Mouse (Mus musculus): ENCODE results near the gene Rpa1. TPM values are rescaled to one million over a fixed set of nuclear protein-coding genes. Genes with fewer than 3 reads are reported as not detected.
"Not testable (repeated sequence)": the region's sequence is repeated elsewhere in the genome, so short reads cannot be mapped to it uniquely, and the experiment has no call there.

Gene Rpa1
- total RNA-seq (2021): 100 to 1,000 TPM; 109 to 114 TPM

GRCm38 (mm10) chr11:75348199-75348889 lies at the start of gene Rpa1, which contains the start of gene Smyd4:
Rpa1 (minus strand) TSS chr11:75348324.
Smyd4 (plus strand) TSS chr11:75348433.
- peak; percentile 95 for DNase-seq

- DNase-seq: no peak
Observed at GRCm38 (mm10) chr11:75397452-75397851, 49.3 kb upstream of the Rpa1 start.

GRCm38 (mm10) chr11:75395611-75396010 lies 47.5 kb upstream of the Rpa1 start:
- no peak for DNase-seq

- not testable (repeated sequence) for DNase-seq
Observed at GRCm38 (mm10) chr11:75383529-75383928, 35.4 kb upstream of the Rpa1 start.

- not testable (repeated sequence) for DNase-seq
Observed at GRCm38 (mm10) chr11:75378786-75379185, 30.7 kb upstream of the Rpa1 start.

GRCm38 (mm10) chr11:75377125-75377524 lies 29.0 kb upstream of the Rpa1 start:
- no peak for DNase-seq

- no peak for DNase-seq
Observed at GRCm38 (mm10) chr11:75355475-75355874, 7.4 kb upstream of the Rpa1 start.

- no peak for DNase-seq
Observed at GRCm38 (mm10) chr11:75351225-75351624, 3.1 kb upstream of the Rpa1 start.

- no peak for DNase-seq
Observed at GRCm38 (mm10) chr11:75348890-75349261, 752 bp upstream of the Rpa1 start.

- no peak for DNase-seq
Observed at GRCm38 (mm10) chr11:75347596-75347995, 528 bp downstream of the Rpa1 start.

GRCm38 (mm10) chr11:75347188-75347585 lies 937 bp downstream of the Rpa1 start:
- no peak for DNase-seq

GRCm38 (mm10) chr11:75346556-75347187 lies 1.5 kb downstream of the Rpa1 start:
- no peak for DNase-seq

- DNase-seq: no peak
Observed at GRCm38 (mm10) chr11:75344716-75345115, 3.4 kb downstream of the Rpa1 start.

- no peak for DNase-seq
Observed at GRCm38 (mm10) chr11:75344163-75344562, 4.0 kb downstream of the Rpa1 start.

GRCm38 (mm10) chr11:75343096-75343495 lies 5.0 kb downstream of the Rpa1 start:
- DNase-seq: no peak

GRCm38 (mm10) chr11:75340698-75341345 lies 7.3 kb downstream of the Rpa1 start:
- no peak for DNase-seq

GRCm38 (mm10) chr11:75340076-75340475 lies 8.0 kb downstream of the Rpa1 start:
- DNase-seq: peak; percentile 29

- no peak for DNase-seq
Observed at GRCm38 (mm10) chr11:75337246-75337645, 10.9 kb downstream of the Rpa1 start.

GRCm38 (mm10) chr11:75336676-75337075 lies 11.4 kb downstream of the Rpa1 start:
- DNase-seq: no peak

- no peak for DNase-seq
Observed at GRCm38 (mm10) chr11:75325969-75326311, 22.2 kb downstream of the Rpa1 start.

GRCm38 (mm10) chr11:75325116-75325968 lies 22.8 kb downstream of the Rpa1 start:
- DNase-seq: no peak

- DNase-seq: no peak
Observed at GRCm38 (mm10) chr11:75324433-75324832, 23.7 kb downstream of the Rpa1 start.

GRCm38 (mm10) chr11:75323326-75323737 lies 24.8 kb downstream of the Rpa1 start:
- no peak for DNase-seq

All from heart, postnatal 4 days (tissue).